8 mouse cellular contexts compared by ENCODE assay signal in the genomic region with DNA sequence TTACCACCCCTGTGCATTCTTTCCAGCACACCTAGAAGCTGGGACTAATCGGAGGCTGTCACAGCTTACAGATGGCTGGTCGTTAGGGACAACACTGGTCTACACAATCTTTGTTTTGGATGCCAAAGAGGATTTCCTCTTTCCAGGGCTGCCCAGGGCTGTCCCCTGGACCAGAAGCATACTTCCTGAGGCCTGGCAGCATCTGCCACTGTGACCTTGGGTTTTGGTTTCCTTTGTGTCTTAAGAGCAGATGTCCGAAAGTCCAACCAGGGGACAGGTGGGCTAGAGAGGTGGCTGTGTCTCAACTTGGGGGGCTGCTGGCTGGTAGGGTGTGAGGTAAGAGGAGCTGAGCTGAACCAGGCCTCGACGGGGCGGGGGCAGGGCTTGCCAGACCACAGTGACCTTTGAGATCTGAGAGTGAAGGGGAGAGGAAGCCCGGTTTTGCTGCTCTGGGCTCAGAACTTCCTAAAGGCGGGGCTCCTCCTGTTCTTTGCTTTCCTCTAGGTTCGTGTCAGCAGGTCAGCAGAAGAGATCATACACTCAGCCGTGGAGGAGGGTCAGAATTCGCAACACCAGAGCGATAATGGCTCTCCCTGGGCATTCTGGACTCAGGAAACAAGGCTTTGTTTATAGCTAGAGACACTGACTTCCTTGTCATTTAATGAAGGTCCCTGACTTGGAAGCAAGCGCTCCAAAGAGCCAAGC.
DNase-seq lines count a peak whose midpoint lies in the region; ATAC-seq and TF ChIP-seq lines count a peak whose summit lies in the region.

No protein-coding gene starts in this region.

- no peak for TF ChIP-seq CTCF in liver, adult 2 months (IDR thresholded peaks at IDR 0.05; ENCODE audit: low read depth, low read length)
- no peak for TF ChIP-seq CTCF in small intestine, adult 2 months (IDR thresholded peaks at IDR 0.05; ENCODE audit: extremely low read depth, insufficient read length, insufficient replicate concordance, low read depth, low read length)

- H3K27ac ChIP-seq in midbrain, embryonic 11.5 days (ENCODE audit: low read depth, low read length) = no peak overlapping the region
- no peak overlapping the region for H3K27ac ChIP-seq in midbrain, embryonic 13.5 days
- H3K27ac ChIP-seq in forebrain, embryonic 15.5 days (replicated peaks) = peak overlapping the region; percentile 85
- H3K27ac ChIP-seq in hindbrain, embryonic 16.5 days (ENCODE audit: low read depth, low read length) = peak overlapping the region; percentile 48; the same call in 1 of the 2 replicates
- H3K27ac ChIP-seq in liver, adult 2 months (replicated peaks; ENCODE audit: insufficient read depth, low read depth, low read length) = peak overlapping the region; percentile 78
- peak overlapping the region; percentile 63 for H3K27ac ChIP-seq in small intestine, adult 2 months (ENCODE audit: insufficient read depth, low read depth, low read length)

- no peak overlapping the region for H3K9ac ChIP-seq in midbrain, embryonic 11.5 days (ENCODE audit: low read length)
- H3K9ac ChIP-seq in midbrain, embryonic 13.5 days (replicated peaks) = no peak overlapping the region
- no peak overlapping the region for H3K9ac ChIP-seq in forebrain, embryonic 15.5 days (replicated peaks)
- no peak overlapping the region for H3K9ac ChIP-seq in hindbrain, embryonic 16.5 days (ENCODE audit: low read depth, low read length)
- H3K9ac ChIP-seq in liver, adult 2 months (ENCODE audit: low read depth, low read length) = no peak overlapping the region

- intact Hi-C loops in left cerebral cortex, postnatal 25 days (cut with DNase I) = no loop called here

- peak; percentile 67 for DNase-seq in midbrain, embryonic 11.5 days (ENCODE audit: low spot score, missing footprints)
- DNase-seq in liver, adult 2 months (ENCODE audit: extremely low read depth, low read depth, low spot score) = peak; percentile 12
- DNase-seq in layer of hippocampus, postnatal 10 days (ENCODE audit: low spot score in 2 of 2) = no peak
- no peak for DNase-seq in left cerebral cortex, postnatal 25 days (ENCODE audit: low spot score in 2 of 2)

- no peak for ATAC-seq in midbrain, embryonic 11.5 days (ENCODE audit: low FRiP score)
- ATAC-seq in midbrain, embryonic 13.5 days = no peak
- peak; percentile 78 for ATAC-seq in forebrain, embryonic 15.5 days (replicated peaks)
- ATAC-seq in hindbrain, embryonic 16.5 days = peak; percentile 52; the same call in 1 of the 2 replicates

- no peaks in the 10 kb centered on the region for H3K4me1 ChIP-seq in midbrain, embryonic 11.5 days (ENCODE audit: control insufficient read depth, insufficient read depth, low read length)
- H3K4me1 ChIP-seq in midbrain, embryonic 13.5 days (replicated peaks) = peaks cover 17% of the 10 kb centered on the region
- peaks cover 21% of the 10 kb centered on the region for H3K4me1 ChIP-seq in forebrain, embryonic 15.5 days
- H3K4me1 ChIP-seq in hindbrain, embryonic 16.5 days (ENCODE audit: control insufficient read depth, insufficient read depth, low read depth, low read length) = no peaks in the 10 kb centered on the region; the same call in 1 of the 2 replicates
- H3K4me1 ChIP-seq in liver, adult 2 months (ENCODE audit: control insufficient read depth, insufficient read depth, low read length) = no peaks in the 10 kb centered on the region
- H3K4me1 ChIP-seq in small intestine, adult 2 months (ENCODE audit: control insufficient read depth, insufficient read depth, insufficient read length, low read length) = peaks cover 11% of the 10 kb centered on the region

- no peaks in the 10 kb centered on the region for H3K27me3 ChIP-seq in midbrain, embryonic 11.5 days (ENCODE audit: control insufficient read depth, insufficient read depth, low read length)
- H3K27me3 ChIP-seq in midbrain, embryonic 13.5 days = no peaks in the 10 kb centered on the region
- H3K27me3 ChIP-seq in forebrain, embryonic 15.5 days = no peaks in the 10 kb centered on the region
- no peaks in the 10 kb centered on the region for H3K27me3 ChIP-seq in hindbrain, embryonic 16.5 days (replicated peaks; ENCODE audit: control insufficient read depth, insufficient read depth, low read length)
- H3K27me3 ChIP-seq in liver, adult 2 months (ENCODE audit: control insufficient read depth, insufficient read depth, low read length) = no peaks in the 10 kb centered on the region
- H3K27me3 ChIP-seq in small intestine, adult 2 months (ENCODE audit: control insufficient read depth, insufficient read depth, low read length) = no peaks in the 10 kb centered on the region

- no peak overlapping the region for H3K4me3 ChIP-seq in midbrain, embryonic 11.5 days (ENCODE audit: low read depth, low read length)
- H3K4me3 ChIP-seq in midbrain, embryonic 13.5 days (replicated peaks) = no peak overlapping the region
- H3K4me3 ChIP-seq in forebrain, embryonic 15.5 days = no peak overlapping the region
- no peak overlapping the region for H3K4me3 ChIP-seq in hindbrain, embryonic 16.5 days (ENCODE audit: low read length)
- no peak overlapping the region for H3K4me3 ChIP-seq in liver, adult 2 months (ENCODE audit: insufficient read depth, low read depth, low read length)
- no peak overlapping the region for H3K4me3 ChIP-seq in small intestine, adult 2 months (ENCODE audit: low read depth, low read length)

- H3K9me3 ChIP-seq in midbrain, embryonic 11.5 days (ENCODE audit: control insufficient read depth, low read length) = no peaks in the 10 kb centered on the region
- H3K9me3 ChIP-seq in midbrain, embryonic 13.5 days = no peaks in the 10 kb centered on the region
- no peaks in the 10 kb centered on the region for H3K9me3 ChIP-seq in forebrain, embryonic 15.5 days
- no peaks in the 10 kb centered on the region for H3K9me3 ChIP-seq in hindbrain, embryonic 16.5 days (ENCODE audit: control insufficient read depth, low read length)

- no peak for TF ChIP-seq POLR2A in liver, adult 2 months (IDR thresholded peaks at IDR 0.05; ENCODE audit: extremely low read depth, insufficient read depth, low read length)
- no peak for TF ChIP-seq POLR2A in small intestine, adult 2 months (IDR thresholded peaks at IDR 0.05; ENCODE audit: low read depth, low read length)

- H3K79me2 ChIP-seq in liver, adult 2 months (ENCODE audit: control insufficient read depth, insufficient read depth, low read length) = no peaks in the 10 kb centered on the region

- no peak overlapping the region for H3K4me2 ChIP-seq in midbrain, embryonic 11.5 days
- H3K4me2 ChIP-seq in midbrain, embryonic 13.5 days (replicated peaks) = no peak overlapping the region
- H3K4me2 ChIP-seq in forebrain, embryonic 15.5 days (replicated peaks) = no peak overlapping the region
- H3K4me2 ChIP-seq in hindbrain, embryonic 16.5 days (ENCODE audit: low read length) = no peak overlapping the region

- H3K36me3 ChIP-seq in midbrain, embryonic 11.5 days (ENCODE audit: control insufficient read depth, insufficient read depth, low read length) = no peaks in the 10 kb centered on the region
- no peaks in the 10 kb centered on the region for H3K36me3 ChIP-seq in midbrain, embryonic 13.5 days
- no peaks in the 10 kb centered on the region for H3K36me3 ChIP-seq in forebrain, embryonic 15.5 days
- H3K36me3 ChIP-seq in hindbrain, embryonic 16.5 days (ENCODE audit: control insufficient read depth, insufficient read depth, low read length) = no peaks in the 10 kb centered on the region
- H3K36me3 ChIP-seq in liver, adult 2 months (ENCODE audit: control insufficient read depth, insufficient read depth, low read length) = no peaks in the 10 kb centered on the region
- H3K36me3 ChIP-seq in small intestine, adult 2 months (ENCODE audit: control insufficient read depth, insufficient read depth, low read length) = no peaks in the 10 kb centered on the region

- 69% methylated on average over 13 of the region's 13 CpGs for whole genome bisulfite sequencing in midbrain, embryonic 11.5 days
- WGBS in midbrain, embryonic 13.5 days = 71% methylated on average over 13 of the region's 13 CpGs
- WGBS in forebrain, embryonic 15.5 days = 55% methylated on average over 13 of the region's 13 CpGs
- 65% methylated on average over 13 of the region's 13 CpGs for WGBS in hindbrain, embryonic 16.5 days
- WGBS in liver, adult 2 months = 46% methylated on average over 13 of the region's 13 CpGs
- WGBS in small intestine, adult 2 months = 33% methylated on average over 13 of the region's 13 CpGs

Comparison
In these comparisons a context has a peak if more than half of its experiments do, and no peak if none do; other contexts are left out.
1. ATAC-seq: peak in forebrain, embryonic 15.5 days (single experiment) and hindbrain, embryonic 16.5 days (single experiment); none in midbrain, embryonic 11.5 days (single experiment) and midbrain, embryonic 13.5 days (single experiment).
2. DNase-seq: peak in midbrain, embryonic 11.5 days (single experiment) and liver, adult 2 months (single experiment); none in layer of hippocampus, postnatal 10 days (0 of 2) and left cerebral cortex, postnatal 25 days (0 of 2).
3. H3K27ac ChIP-seq: peak in forebrain, embryonic 15.5 days (single experiment), hindbrain, embryonic 16.5 days (single experiment), liver, adult 2 months (single experiment) and small intestine, adult 2 months (single experiment); none in midbrain, embryonic 11.5 days (single experiment) and midbrain, embryonic 13.5 days (single experiment).